ENCODE assay signal across 8 mouse cellular contexts in genomic region chr1:46892752-46893151, GRCm38 (mm10). TPM values are rescaled to one million over a fixed set of nuclear protein-coding genes. Genes with fewer than 3 reads are reported as not detected.
DNase-seq lines count a peak whose midpoint lies in the region; ATAC-seq and TF ChIP-seq lines count a peak whose summit lies in the region.

Gene Slc39a10 (minus strand): TSS chr1:46892852.

- H3K27ac ChIP-seq in cortical plate, adult 2 months (ENCODE audit: insufficient read depth, low read length) = no peak within 1 kb of the TSS
- H3K27ac ChIP-seq in hindbrain, embryonic 15.5 days (replicated peaks) = no peak within 1 kb of the TSS
- no peak within 1 kb of the TSS for H3K27ac ChIP-seq in midbrain, embryonic 13.5 days

- no peak for ATAC-seq in hindbrain, embryonic 15.5 days (ENCODE audit: low FRiP score, low read depth)
- ATAC-seq in midbrain, embryonic 13.5 days = no peak

- H3K4me1 ChIP-seq in cortical plate, adult 2 months (ENCODE audit: control insufficient read depth, insufficient read depth, low read length) = no peaks in the 10 kb centered on the region
- H3K4me1 ChIP-seq in hindbrain, embryonic 15.5 days (replicated peaks) = no peaks in the 10 kb centered on the region
- 0 out of 2 replicates have a peak, but pooled peaks cover 2% of the 10 kb centered on the region for H3K4me1 ChIP-seq in midbrain, embryonic 13.5 days (replicated peaks)

- no peaks in the 10 kb centered on the region for H3K27me3 ChIP-seq in hindbrain, embryonic 15.5 days
- no peaks in the 10 kb centered on the region for H3K27me3 ChIP-seq in midbrain, embryonic 13.5 days

- no peak within 1 kb of the TSS for H3K4me2 ChIP-seq in hindbrain, embryonic 15.5 days
- no peak within 1 kb of the TSS for H3K4me2 ChIP-seq in midbrain, embryonic 13.5 days (replicated peaks)

- TF ChIP-seq CTCF in cortical plate, adult 2 months (IDR thresholded peaks at IDR 0.05; ENCODE audit: extremely low read depth, insufficient read depth, low read length) = no peak

- no peaks in the 10 kb centered on the region for H3K9me3 ChIP-seq in hindbrain, embryonic 15.5 days
- H3K9me3 ChIP-seq in midbrain, embryonic 13.5 days = no peaks in the 10 kb centered on the region

- DNase-seq in left cerebral cortex, adult 18-20 months (ENCODE audit: low spot score in 2 of 2) = no peak
- no peak for DNase-seq in left cerebral cortex, adult 11 months (ENCODE audit: low spot score)
- DNase-seq in right cerebral cortex, adult 18-20 months = no peak
- DNase-seq in urinary bladder, postnatal 25 days (ENCODE audit: low spot score) = no peak
- no peak for DNase-seq in cerebellum, postnatal 25 days

- H3K36me3 ChIP-seq in hindbrain, embryonic 15.5 days = no peaks in the 10 kb centered on the region
- H3K36me3 ChIP-seq in midbrain, embryonic 13.5 days = no peaks in the 10 kb centered on the region

- no peak within 1 kb of the TSS for H3K9ac ChIP-seq in hindbrain, embryonic 15.5 days
- no peak within 1 kb of the TSS for H3K9ac ChIP-seq in midbrain, embryonic 13.5 days (replicated peaks)

- WGBS in hindbrain, embryonic 15.5 days = 68% methylated on average over 3 of the region's 3 CpGs
- 64% methylated on average over 3 of the region's 3 CpGs for WGBS in midbrain, embryonic 13.5 days

- H3K4me3 ChIP-seq in cortical plate, adult 2 months (ENCODE audit: insufficient read depth, low read length) = no peak within 1 kb of the TSS
- no peak within 1 kb of the TSS for H3K4me3 ChIP-seq in hindbrain, embryonic 15.5 days
- H3K4me3 ChIP-seq in midbrain, embryonic 13.5 days (replicated peaks) = no peak within 1 kb of the TSS

- TF ChIP-seq POLR2A in cortical plate, adult 2 months (IDR thresholded peaks at IDR 0.05; ENCODE audit: extremely low read depth, insufficient read depth, low read length) = no peak

RNA-seq across cellular contexts. Expression of gene Slc39a10, which starts in this region (rescaled TPM):
- total RNA-seq in left cerebral cortex, adult 18-20 months (2021) = 100 to 1,000 TPM; 219 to 233 TPM
- polyA plus RNA-seq in cortical plate, adult 2 months (2012; rRNA removed) = 94.2 and 95.0 TPM in 2 replicates
- polyA plus RNA-seq in hindbrain, embryonic 15.5 days (2015; fragmentation: Nextera tagmentation; extraction: Ambion mirVana) = 58.6 and 65.9 TPM in 2 replicates
- polyA plus RNA-seq in midbrain, embryonic 13.5 days (2015; fragmentation: Nextera tagmentation; extraction: Ambion mirVana) = 66.1 and 73.8 TPM in 2 replicates
